Mouse (Mus musculus): ENCODE results near the gene Cyp39a1. TPM values are rescaled to one million over a fixed set of nuclear protein-coding genes. Genes with fewer than 3 reads are reported as not detected.
A peak's percentile ranks its signal among the peaks of the same experiment; 100 is the strongest.

Cyp39a1 gene
- polyA plus RNA-seq, 1 experiment from 2014 or later: 37.0 TPM

DNA sequence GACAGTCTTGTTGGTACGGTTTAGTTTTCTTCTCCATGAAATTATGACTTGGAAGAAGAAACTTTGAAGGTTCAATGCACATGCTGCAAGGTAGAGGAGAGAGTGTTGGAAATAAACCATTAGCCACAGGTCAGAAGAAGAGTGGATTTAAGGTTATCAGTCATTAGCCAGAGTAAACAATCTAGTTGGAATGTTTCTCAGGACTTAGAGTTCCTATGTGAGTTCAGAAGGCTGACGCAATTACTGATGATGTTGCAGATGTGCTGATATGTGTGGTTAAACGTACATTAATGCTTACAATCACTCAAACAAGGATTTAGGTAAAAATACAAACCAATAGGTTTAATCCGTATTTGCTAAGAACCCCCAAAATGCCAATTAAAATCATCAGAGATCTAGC is 4.7 kb downstream of the Cyp39a1 start:
- DNase-seq (ENCODE audit: low spot score, missing footprints) (peak; percentile 69), ATAC-seq (ENCODE audit: low FRiP score) (no peak)
- no peak overlapping the region for H3K27ac ChIP-seq (ENCODE audit: low read depth, low read length)
- 91% methylated on average over 4 of the region's 4 CpGs for WGBS
- H3K9me3 ChIP-seq (ENCODE audit: control insufficient read depth, low read length): no peaks in the 10 kb centered on the region
- H3K36me3 ChIP-seq (ENCODE audit: control insufficient read depth, insufficient read depth, low read length): no peaks in the 10 kb centered on the region
- H3K9ac ChIP-seq (ENCODE audit: low read length): no peak overlapping the region
- no peak overlapping the region for H3K4me2 ChIP-seq
- no peaks in the 10 kb centered on the region for H3K27me3 ChIP-seq (ENCODE audit: control insufficient read depth, insufficient read depth, low read length)
- no peaks in the 10 kb centered on the region; the same call in 1 of the 2 replicates for H3K4me1 ChIP-seq (ENCODE audit: control insufficient read depth, insufficient read depth, low read length)
- no peak overlapping the region for H3K4me3 ChIP-seq (ENCODE audit: low read depth, low read length)

DNA sequence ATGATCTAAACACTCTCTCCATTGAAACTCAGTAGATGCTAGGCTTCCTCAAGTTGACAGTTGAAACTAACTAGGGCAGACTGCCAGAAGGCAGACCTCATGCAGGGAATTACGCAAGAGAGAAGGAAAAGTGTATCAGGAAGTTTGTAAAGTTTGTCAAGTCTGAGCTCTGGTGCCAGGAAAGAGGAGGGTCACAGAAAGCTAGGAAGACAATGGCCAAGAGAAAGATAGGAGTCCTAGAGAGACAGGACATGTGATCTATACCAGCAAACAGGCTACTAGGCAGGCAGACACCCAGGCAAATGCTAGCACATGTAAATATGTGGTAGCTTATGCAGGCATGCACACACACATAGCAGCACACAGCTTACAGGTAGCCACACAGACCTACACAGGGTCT is 8.0 kb downstream of the Cyp39a1 start:
- H3K4me2 ChIP-seq: no peak overlapping the region
- DNase-seq (ENCODE audit: low spot score, missing footprints): peak; percentile 21
- no peak for ATAC-seq (ENCODE audit: low FRiP score)
- 86% methylated on average over 1 of the region's 1 CpGs for WGBS
- no peak overlapping the region for H3K4me3 ChIP-seq (ENCODE audit: low read depth, low read length)
- no peaks in the 10 kb centered on the region for H3K27me3 ChIP-seq (ENCODE audit: control insufficient read depth, insufficient read depth, low read length)
- no peaks in the 10 kb centered on the region for H3K4me1 ChIP-seq (ENCODE audit: control insufficient read depth, insufficient read depth, low read length)
- no peak overlapping the region for H3K27ac ChIP-seq (ENCODE audit: low read depth, low read length)
- H3K9ac ChIP-seq (ENCODE audit: low read length): no peak overlapping the region
- H3K36me3 ChIP-seq (ENCODE audit: control insufficient read depth, insufficient read depth, low read length): no peaks in the 10 kb centered on the region
- H3K9me3 ChIP-seq (ENCODE audit: control insufficient read depth, low read length): no peaks in the 10 kb centered on the region

DNA sequence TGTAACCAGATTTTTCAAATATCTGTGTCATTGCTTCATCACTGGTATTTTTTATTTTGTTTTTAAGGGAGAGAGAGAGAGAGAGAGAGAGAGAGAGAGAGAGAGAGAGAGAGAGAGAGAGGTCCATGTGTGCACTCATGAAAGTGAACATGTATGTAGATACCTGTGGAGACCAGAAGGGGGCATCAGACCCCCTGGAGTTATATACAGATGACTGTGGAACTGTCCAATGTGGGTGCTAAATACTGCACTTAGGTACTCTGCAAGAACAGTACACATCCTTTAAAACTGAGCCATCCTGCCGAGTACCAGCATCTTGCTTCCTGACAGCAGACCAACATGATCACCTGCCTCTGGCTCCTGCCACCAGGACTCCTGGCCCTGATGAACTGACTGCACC is 9.0 kb downstream of the Cyp39a1 start:
- H3K9me3 ChIP-seq (ENCODE audit: control insufficient read depth, low read length): no peaks in the 10 kb centered on the region
- no peak overlapping the region for H3K9ac ChIP-seq (ENCODE audit: low read length)
- no peak for ATAC-seq (ENCODE audit: low FRiP score)
- DNase-seq (ENCODE audit: low spot score, missing footprints): peak; percentile 67
- H3K4me2 ChIP-seq: no peak overlapping the region
- H3K4me3 ChIP-seq (ENCODE audit: low read depth, low read length): no peak overlapping the region
- 67% methylated on average over 1 of the region's 1 CpGs for WGBS
- H3K36me3 ChIP-seq (ENCODE audit: control insufficient read depth, insufficient read depth, low read length): no peaks in the 10 kb centered on the region
- no peaks in the 10 kb centered on the region for H3K27me3 ChIP-seq (ENCODE audit: control insufficient read depth, insufficient read depth, low read length)
- H3K27ac ChIP-seq (ENCODE audit: low read depth, low read length): no peak overlapping the region
- no peaks in the 10 kb centered on the region for H3K4me1 ChIP-seq (ENCODE audit: control insufficient read depth, insufficient read depth, low read length)

DNA sequence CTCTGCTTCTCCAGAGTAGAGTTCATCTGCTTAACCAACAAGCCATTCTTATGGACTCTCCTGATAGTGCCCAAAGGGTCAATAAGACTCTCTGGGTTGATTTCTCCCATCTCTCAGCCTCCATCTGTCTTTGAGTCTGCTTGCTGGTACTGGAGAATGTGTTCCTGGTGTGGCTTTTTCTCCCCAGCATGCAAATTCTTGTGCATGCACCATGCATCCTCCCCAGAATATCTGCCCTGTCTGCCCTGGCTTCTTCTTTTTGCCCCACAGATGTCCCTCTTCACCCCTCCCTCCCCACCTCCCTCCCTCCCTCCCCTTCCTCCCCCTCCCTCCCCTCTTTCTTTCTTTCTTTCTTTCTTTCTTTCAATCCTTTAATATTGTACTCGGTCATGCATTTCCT is 10.1 kb downstream of the Cyp39a1 start:
- no peak for ATAC-seq (ENCODE audit: low FRiP score)
- H3K27ac ChIP-seq (ENCODE audit: low read depth, low read length): no peak overlapping the region
- no peak for DNase-seq (ENCODE audit: low spot score, missing footprints)
- H3K27me3 ChIP-seq (ENCODE audit: control insufficient read depth, insufficient read depth, low read length): no peaks in the 10 kb centered on the region
- H3K36me3 ChIP-seq (ENCODE audit: control insufficient read depth, insufficient read depth, low read length): no peaks in the 10 kb centered on the region
- H3K9me3 ChIP-seq (ENCODE audit: control insufficient read depth, low read length): no peaks in the 10 kb centered on the region
- H3K4me1 ChIP-seq (ENCODE audit: control insufficient read depth, insufficient read depth, low read length): no peaks in the 10 kb centered on the region
- 78% methylated on average over 1 of the region's 1 CpGs for WGBS
- H3K4me3 ChIP-seq (ENCODE audit: low read depth, low read length): no peak overlapping the region
- no peak overlapping the region for H3K4me2 ChIP-seq
- H3K9ac ChIP-seq (ENCODE audit: low read length): no peak overlapping the region

DNA sequence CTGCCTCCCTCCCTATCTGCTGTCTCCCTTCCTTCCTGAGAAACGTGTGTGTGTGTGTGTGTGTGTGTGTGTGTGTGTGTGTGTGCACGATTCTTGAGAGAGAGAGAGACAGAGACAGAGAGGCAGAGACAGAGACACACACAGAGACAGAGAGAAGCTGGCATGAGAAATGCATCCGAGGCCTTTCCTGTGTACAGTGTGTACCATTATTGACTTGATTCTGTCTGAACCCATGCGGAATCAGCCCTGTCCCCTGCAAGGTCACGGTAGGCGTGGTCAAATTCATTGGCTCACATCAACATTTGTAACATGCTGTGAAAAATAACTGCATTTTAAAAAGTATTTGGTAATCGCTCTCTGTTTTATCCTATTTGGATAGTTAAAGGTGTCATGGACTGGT is 16.9 kb downstream of the Cyp39a1 start:
- H3K4me1 ChIP-seq (ENCODE audit: control insufficient read depth, insufficient read depth, low read length): no peaks in the 10 kb centered on the region
- peaks cover 2% of the 10 kb centered on the region; the same call in 1 of the 2 replicates for H3K36me3 ChIP-seq (ENCODE audit: control insufficient read depth, insufficient read depth, low read length)
- no peak overlapping the region for H3K4me3 ChIP-seq (ENCODE audit: low read depth, low read length)
- H3K27me3 ChIP-seq (ENCODE audit: control insufficient read depth, insufficient read depth, low read length): no peaks in the 10 kb centered on the region
- 90% methylated on average over 7 of the region's 7 CpGs for WGBS
- H3K27ac ChIP-seq (ENCODE audit: low read depth, low read length): no peak overlapping the region
- H3K9ac ChIP-seq (ENCODE audit: low read length): no peak overlapping the region
- H3K4me2 ChIP-seq: no peak overlapping the region
- ATAC-seq (ENCODE audit: low FRiP score) (no peak), DNase-seq (ENCODE audit: low spot score, missing footprints) (peak; percentile 67)
- no peaks in the 10 kb centered on the region for H3K9me3 ChIP-seq (ENCODE audit: control insufficient read depth, low read length)

DNA sequence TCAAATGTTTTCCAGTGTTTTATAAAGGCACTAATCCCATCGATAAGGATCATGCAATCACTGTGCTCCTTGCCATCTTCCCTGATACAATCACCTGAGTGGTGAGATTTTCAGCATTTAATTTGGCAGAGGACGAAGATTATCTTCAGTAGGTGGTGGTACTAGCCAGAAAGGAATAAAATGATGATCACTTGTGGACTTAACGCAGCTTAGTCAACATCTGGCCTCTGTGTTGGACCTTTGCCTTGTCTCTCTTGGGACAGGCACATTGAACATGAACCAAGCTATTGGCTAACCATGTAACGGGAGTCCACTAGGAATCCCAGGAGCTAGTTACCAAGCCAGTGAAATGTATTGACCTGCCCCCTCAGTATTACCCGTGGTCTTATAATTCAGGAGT is 17.4 kb downstream of the Cyp39a1 start:
- Histone ChIP-seq H3K36me3 (ENCODE audit: control insufficient read depth, insufficient read depth, low read length) (peaks cover 2% of the 10 kb centered on the region; the same call in 1 of the 2 replicates), H3K4me3 (ENCODE audit: low read depth, low read length) (no peak overlapping the region), H3K9ac (ENCODE audit: low read length) (no peak overlapping the region), H3K27ac (ENCODE audit: low read depth, low read length) (no peak overlapping the region), H3K9me3 (ENCODE audit: control insufficient read depth, low read length) (no peaks in the 10 kb centered on the region), H3K4me1 (ENCODE audit: control insufficient read depth, insufficient read depth, low read length) (no peaks in the 10 kb centered on the region), H3K27me3 (ENCODE audit: control insufficient read depth, insufficient read depth, low read length) (no peaks in the 10 kb centered on the region), H3K4me2 (no peak overlapping the region)
- DNase-seq (ENCODE audit: low spot score, missing footprints) (no peak), ATAC-seq (ENCODE audit: low FRiP score) (no peak)
- 85% methylated on average over 5 of the region's 5 CpGs for WGBS

DNA sequence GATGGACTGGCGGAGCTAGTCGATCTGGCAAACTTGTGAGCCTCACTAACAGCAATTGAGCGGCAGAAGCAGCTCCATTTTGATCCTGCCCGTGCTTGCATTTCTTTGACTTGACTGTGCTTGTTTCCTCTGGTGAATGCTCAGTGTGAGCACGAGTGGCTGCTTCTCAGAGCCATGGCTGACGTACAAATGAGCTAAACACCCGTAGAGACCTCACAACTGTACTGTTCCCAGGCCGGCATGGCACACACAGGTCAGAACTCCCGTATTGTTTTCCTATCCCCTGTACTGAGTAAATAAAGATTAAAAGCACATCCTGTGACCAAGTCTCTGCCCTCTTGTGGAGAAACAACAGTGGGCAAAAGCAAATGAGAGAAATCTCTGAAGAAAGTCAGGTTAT is 22.4 kb downstream of the Cyp39a1 start:
- Histone ChIP-seq H3K36me3 (ENCODE audit: control insufficient read depth, insufficient read depth, low read length) (peaks cover 2% of the 10 kb centered on the region; the same call in 1 of the 2 replicates), H3K27me3 (ENCODE audit: control insufficient read depth, insufficient read depth, low read length) (no peaks in the 10 kb centered on the region), H3K9me3 (ENCODE audit: control insufficient read depth, low read length) (no peaks in the 10 kb centered on the region), H3K4me2 (no peak overlapping the region), H3K4me1 (ENCODE audit: control insufficient read depth, insufficient read depth, low read length) (no peaks in the 10 kb centered on the region), H3K9ac (ENCODE audit: low read length) (no peak overlapping the region), H3K27ac (ENCODE audit: low read depth, low read length) (no peak overlapping the region), H3K4me3 (ENCODE audit: low read depth, low read length) (no peak overlapping the region)
- DNase-seq (ENCODE audit: low spot score, missing footprints) (peak; percentile 70), ATAC-seq (ENCODE audit: low FRiP score) (no peak)
- WGBS: 84% methylated on average over 9 of the region's 9 CpGs

DNA sequence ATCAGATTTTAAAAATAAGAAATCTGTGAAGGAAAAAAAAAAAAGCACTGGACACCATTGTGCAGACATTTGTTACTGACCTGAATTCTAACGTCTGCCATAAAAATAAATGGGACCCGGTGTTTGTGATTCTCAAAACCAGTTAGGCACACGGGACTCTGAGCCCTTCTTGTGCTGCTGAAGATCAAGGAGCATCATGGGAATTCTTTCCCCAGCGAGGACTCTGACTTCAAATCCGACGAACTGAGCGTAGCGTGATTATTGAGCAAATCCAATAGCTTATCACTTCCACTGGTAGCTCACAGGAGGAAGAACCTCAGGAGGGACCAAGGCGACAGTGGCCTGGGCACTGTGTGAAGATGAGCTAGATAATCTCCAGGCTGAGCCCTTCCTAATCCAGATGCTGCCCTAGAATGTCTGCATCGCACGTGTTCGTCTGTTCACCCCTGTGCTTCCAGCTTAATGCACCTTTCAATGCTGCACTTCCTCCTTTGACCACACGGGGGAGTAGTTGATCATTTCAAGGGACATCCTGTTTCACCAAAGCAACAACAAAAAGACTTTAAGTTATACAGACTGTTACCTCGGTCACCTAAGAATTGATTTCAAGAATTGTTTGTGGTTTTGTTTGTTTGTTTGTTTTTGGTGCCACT is 31.9 kb downstream of the Cyp39a1 start:
- WGBS: 39% methylated on average over 14 of the region's 14 CpGs
- H3K36me3 ChIP-seq (ENCODE audit: control insufficient read depth, insufficient read depth, low read length): no peaks in the 10 kb centered on the region
- H3K27ac ChIP-seq (ENCODE audit: low read depth, low read length): no peak overlapping the region
- DNase-seq (ENCODE audit: low spot score, missing footprints): peak; percentile 99
- no peaks in the 10 kb centered on the region for H3K27me3 ChIP-seq (ENCODE audit: control insufficient read depth, insufficient read depth, low read length)
- no peak overlapping the region for H3K4me2 ChIP-seq
- H3K9ac ChIP-seq (ENCODE audit: low read length): no peak overlapping the region
- H3K4me1 ChIP-seq (ENCODE audit: control insufficient read depth, insufficient read depth, low read length): no peaks in the 10 kb centered on the region
- peak; percentile 76 for ATAC-seq (ENCODE audit: low FRiP score)
- no peaks in the 10 kb centered on the region for H3K9me3 ChIP-seq (ENCODE audit: control insufficient read depth, low read length)
- no peak overlapping the region for H3K4me3 ChIP-seq (ENCODE audit: low read depth, low read length)

DNA sequence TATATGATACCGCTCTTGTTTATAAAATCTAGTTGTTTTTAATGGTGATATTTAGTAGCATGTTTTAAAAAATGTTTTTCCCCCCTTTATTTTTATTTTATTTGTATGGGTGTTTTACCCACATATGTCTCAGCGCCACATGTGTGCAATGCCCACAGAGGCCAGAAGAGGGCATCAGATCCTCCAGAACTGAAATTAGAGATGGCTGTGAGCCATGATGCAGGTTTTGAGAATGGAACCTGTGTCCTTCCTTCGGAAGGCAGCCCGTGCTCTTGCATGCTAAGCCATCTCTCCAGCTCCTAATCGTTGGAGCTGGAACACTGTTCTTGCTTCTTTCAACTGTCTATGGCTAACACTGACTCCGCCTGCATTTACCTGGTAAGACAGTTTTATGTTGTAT is 33.8 kb downstream of the Cyp39a1 start:
- H3K4me1 ChIP-seq (ENCODE audit: control insufficient read depth, insufficient read depth, low read length): no peaks in the 10 kb centered on the region
- H3K36me3 ChIP-seq (ENCODE audit: control insufficient read depth, insufficient read depth, low read length): no peaks in the 10 kb centered on the region
- no peaks in the 10 kb centered on the region for H3K27me3 ChIP-seq (ENCODE audit: control insufficient read depth, insufficient read depth, low read length)
- no peaks in the 10 kb centered on the region for H3K9me3 ChIP-seq (ENCODE audit: control insufficient read depth, low read length)
- H3K27ac ChIP-seq (ENCODE audit: low read depth, low read length): no peak overlapping the region
- DNase-seq (ENCODE audit: low spot score, missing footprints): peak; percentile 95
- no peak for ATAC-seq (ENCODE audit: low FRiP score)
- no peak overlapping the region for H3K4me3 ChIP-seq (ENCODE audit: low read depth, low read length)
- H3K4me2 ChIP-seq: no peak overlapping the region
- WGBS: 69% methylated on average over 6 of the region's 6 CpGs
- H3K9ac ChIP-seq (ENCODE audit: low read length): no peak overlapping the region

Data from midbrain, embryonic 11.5 days (tissue).